Mouse (Mus musculus) heart, postnatal 0 days (tissue): ENCODE results near the gene Arf4.

Experiments used
- CTCF ChIP-seq: IDR thresholded peaks from 2 replicates; pipeline ENCODE4 v1.5.1; 2016; ENCODE audit warnings: antibody characterized with exemption, control low read depth, low read depth
- EP300 ChIP-seq: IDR thresholded peaks from 2 replicates; pipeline ENCODE4 v1.6.1; 2016; ENCODE audit warnings: antibody characterized with exemption, low read depth

GRCm38 (mm10) chr14:26626605-26627140 is 11.2 kb upstream of the Arf4 start:
- no peak for TF ChIP-seq CTCF
- TF ChIP-seq EP300 = no peak
